Mouse (Mus musculus) T-helper 17 cell (primary cell): ENCODE results near the gene Retn.

ENCODE experiments used
- in situ Hi-C, 2 experiments: fragments of 300-600 bp; cut with MboI, MseI; formaldehyde crosslinking; loops; 1 replicate in 1 of 2; 2 replicates in 1 of 2; pipeline ENCODE4 v1.15.1; 2025; ENCODE audit warnings: high pct_unique_total_duplicates in 2 of 2

Gene Retn

GRCm38 (mm10) chr8:3656725-3657381 is 1.3 kb downstream of the Retn start:
- in situ Hi-C loops, result no loop called here

DNA sequence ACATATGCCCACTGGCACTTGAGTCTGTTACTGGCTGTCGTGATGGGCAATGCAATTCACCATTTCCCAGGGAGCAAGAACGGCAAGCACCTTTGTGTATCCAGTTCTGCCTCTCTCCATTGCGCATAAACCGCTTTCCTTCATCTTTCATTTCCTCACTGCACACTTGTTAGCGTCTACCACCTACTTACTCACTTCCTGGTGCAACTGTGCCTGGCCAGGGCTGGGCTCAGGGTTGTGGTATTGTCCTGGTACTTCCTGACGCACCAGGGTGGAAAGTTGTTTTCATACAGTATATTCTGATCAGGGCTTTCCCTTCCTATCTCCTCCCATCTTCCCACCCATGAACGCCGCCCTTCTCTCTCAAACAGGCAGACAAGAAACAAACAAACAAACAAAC is 5.3 kb downstream of the Retn start:
- in situ Hi-C loops, result loop anchor here in 1 of 2 experiments (5.0 kb wide), 1 partner anchor 389 kb away; no protein-coding TSS in a partner anchor

GRCm38 (mm10) chr8:3664405-3664804 is 8.8 kb downstream of the Retn start:
- in situ Hi-C loops, result loop anchor here in 1 of 2 experiments (5.0 kb wide), 1 partner anchor 392 kb away; no protein-coding TSS in a partner anchor

GRCm38 (mm10) chr8:3665507-3665906 is 9.9 kb downstream of the Retn start, which contains the start of gene Mcemp1:
Gene Mcemp1, plus strand, starts transcription at chr8:3665754.
- in situ Hi-C loops, result no loop called here

GRCm38 (mm10) chr8:3670388-3670787 is 14.8 kb downstream of the Retn start:
- in situ Hi-C loops, result loop anchor here (5.0 kb wide), 3 partner anchors 33 to 203 kb away; partner anchors contain the start of genes Pex11g (in 1 of the 2) and Stxbp2 (in 1 of the 2)

- in situ Hi-C loops, result loop anchor here (5.0 kb wide), 3 partner anchors 35 to 205 kb away; partner anchors contain the start of genes Pex11g (in 1 of the 2) and Stxbp2 (in 1 of the 2)
These were observed 16.5 kb downstream of the Retn start, which contains the start of gene Fcor for GRCm38 (mm10) chr8:3671980-3672491. Gene Fcor, minus strand, starts transcription at chr8:3672362.

DNA sequence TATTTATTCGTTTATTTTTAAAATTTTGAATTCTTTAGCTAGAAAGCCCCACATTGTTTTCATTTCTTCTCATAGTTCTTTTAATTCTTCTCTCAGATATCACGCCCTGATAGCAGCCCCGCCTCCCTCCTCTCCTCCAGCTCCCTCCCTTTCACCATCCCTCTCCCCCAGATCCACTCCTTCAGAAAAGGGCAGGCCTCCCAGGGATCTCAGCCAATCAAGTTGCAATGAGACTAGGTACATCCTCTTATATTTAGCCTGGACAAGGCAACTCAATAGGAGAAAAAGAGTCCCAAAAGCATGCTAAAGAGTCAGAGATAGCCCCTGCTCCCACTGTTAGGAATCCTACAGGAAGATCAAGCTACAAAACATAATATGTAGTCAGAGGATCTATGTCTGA is 19.1 kb downstream of the Retn start:
- in situ Hi-C loops, result loop anchor here (5.0 kb wide), 4 partner anchors 37 to 317 kb away; partner anchors contain the start of genes Pex11g (in 2 of the 2) and Stxbp2 (in 1 of the 2)

DNA sequence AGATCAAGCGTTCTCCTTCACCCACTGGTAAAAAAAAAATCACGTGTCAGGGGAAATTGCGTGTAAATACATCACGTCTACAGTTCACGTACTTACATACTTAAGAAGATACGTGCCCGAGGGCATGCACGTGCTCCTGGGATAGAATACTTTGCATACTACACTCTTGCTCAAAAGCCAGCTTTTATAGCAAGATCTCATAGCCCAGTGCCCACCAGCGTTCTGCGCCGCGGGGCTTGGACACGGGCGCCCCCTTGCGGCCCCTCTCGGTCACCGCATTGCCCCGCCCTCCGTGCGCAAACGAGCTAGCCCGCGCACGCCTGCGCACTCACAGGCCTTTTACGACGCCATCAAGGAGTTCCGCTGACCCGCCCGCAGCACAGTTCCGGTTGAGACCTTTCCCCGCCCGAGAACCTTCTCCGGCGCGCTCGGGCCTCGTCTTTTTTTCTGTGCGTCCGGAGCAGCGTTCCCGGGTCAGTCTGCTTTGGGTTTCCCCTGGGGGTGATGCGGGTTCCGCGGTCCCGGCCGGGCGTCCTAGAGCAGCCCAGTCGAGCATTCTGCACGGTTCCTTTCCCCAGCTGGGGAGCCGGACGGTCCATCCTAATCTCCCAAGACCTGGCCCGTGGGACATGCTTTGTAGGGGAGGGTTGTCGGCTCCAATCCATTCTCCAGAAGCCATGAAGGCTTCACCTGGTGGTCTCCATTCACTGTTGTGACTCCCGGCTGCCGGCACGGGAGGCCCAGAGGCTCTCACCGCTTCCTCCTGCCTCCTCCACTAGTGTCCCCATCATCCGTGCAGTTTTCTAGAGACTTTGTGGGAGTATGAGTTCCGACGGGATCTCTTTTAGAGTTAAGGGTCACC is 20.8 kb downstream of the Retn start, which contains the start of gene Trappc5:
TSS of gene Trappc5 (plus strand) at position 169 of the 862 bp plus-strand sequence.
- in situ Hi-C loops, result loop anchor here (5.0 kb wide), 2 partner anchors 209 to 319 kb away; partner anchors contain the start of gene Pex11g (in 1 of the 2)

- in situ Hi-C loops, result loop anchor here (5.0 kb wide), 2 partner anchors 210 to 320 kb away; partner anchors contain the start of gene Pex11g (in 1 of the 2)
These were observed 21.5 kb downstream of the Retn start for GRCm38 (mm10) chr8:3676993-3677579.

- in situ Hi-C loops, result loop anchor here (5.0 kb wide), 2 partner anchors 212 to 322 kb away; partner anchors contain the start of gene Pex11g (in 1 of the 2)
These were observed 23.3 kb downstream of the Retn start for GRCm38 (mm10) chr8:3678831-3679230.

GRCm38 (mm10) chr8:3679236-3679635 is 23.7 kb downstream of the Retn start:
- in situ Hi-C loops, result loop anchor here (5.0 kb wide), 2 partner anchors 212 to 322 kb away; partner anchors contain the start of gene Pex11g (in 1 of the 2)

GRCm38 (mm10) chr8:3679656-3680055 is 24.1 kb downstream of the Retn start:
- in situ Hi-C loops, result loop anchor here (5.0 kb wide), 2 partner anchors 212 to 322 kb away; partner anchors contain the start of gene Pex11g (in 1 of the 2)

DNA sequence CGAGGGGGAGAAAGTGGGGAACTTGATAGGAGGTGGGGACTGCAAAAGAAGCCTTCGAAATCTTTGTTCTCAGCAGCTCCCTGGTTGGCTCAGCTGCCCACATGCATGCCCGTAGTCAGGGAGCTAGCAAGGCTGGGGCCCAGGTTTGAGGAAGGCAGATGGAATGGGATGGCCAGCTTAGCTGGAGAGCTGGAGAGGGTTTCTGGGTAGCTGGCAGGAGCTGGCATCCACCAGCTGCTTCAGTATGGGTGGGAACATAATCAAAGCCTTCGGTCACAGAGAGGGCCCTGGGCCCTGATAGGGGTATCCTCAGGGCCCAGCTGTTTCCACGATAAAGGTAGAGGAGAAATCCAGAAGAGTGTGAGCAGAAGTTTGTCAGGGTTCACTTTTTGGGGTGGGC is 26.9 kb downstream of the Retn start:
- in situ Hi-C loops, result no loop called here

- in situ Hi-C loops, result no loop called here
These were observed 28.0 kb downstream of the Retn start for GRCm38 (mm10) chr8:3683408-3684176.

DNA sequence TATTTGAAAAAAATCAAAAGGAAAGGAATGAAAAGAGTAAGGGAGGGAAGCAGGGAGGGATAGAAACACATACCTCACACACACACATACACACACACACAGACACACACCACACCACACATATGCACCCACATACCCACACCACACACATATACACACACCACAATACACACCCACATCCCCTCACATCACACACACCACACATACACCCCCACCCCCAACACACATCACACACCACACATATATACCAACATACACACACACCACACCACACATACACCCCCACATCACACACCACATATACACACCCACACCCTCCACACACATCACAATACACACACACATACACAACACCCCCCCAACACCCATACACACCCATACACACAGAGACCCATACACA is 29.0 kb downstream of the Retn start:
- in situ Hi-C loops, result no loop called here

DNA sequence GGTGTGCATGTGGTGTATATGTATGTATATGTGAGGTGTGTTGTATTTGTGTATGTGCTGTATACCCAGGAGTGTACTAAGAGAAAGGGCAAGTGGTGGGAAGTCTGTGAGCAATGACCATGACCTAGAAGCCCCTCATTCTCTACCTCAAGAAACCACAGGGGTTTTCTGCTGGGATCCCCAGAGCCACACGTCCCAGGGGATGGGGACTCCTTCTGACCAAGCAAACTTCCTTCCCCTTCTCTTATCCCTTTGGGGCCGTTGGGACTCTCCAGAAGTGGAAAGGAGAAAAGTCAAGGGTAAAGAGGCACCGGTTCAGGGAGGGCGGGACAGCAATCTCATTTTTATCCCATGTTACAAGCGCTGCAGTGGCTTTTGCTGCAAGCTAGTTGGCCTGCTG is 29.9 kb downstream of the Retn start:
- in situ Hi-C loops, result no loop called here

DNA sequence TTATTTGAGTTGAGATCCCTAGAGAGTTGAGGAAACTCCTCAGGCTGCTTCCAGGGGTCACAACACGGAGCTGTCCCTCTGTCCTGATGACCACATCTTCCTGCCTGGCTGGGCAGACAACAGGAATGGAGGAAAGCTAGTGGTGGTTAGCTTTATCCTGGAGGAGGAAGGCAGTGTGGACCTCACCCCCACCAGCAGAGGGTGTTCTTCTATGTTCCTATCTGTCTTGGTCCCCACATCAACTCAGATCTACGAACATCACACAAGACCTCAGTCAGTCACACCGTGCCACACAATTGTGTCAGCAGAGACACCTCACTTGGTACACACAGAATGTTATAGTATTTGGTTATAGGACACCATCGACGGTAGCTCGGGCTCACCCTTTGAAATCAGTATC is 32.0 kb downstream of the Retn start:
- in situ Hi-C loops, result no loop called here

DNA sequence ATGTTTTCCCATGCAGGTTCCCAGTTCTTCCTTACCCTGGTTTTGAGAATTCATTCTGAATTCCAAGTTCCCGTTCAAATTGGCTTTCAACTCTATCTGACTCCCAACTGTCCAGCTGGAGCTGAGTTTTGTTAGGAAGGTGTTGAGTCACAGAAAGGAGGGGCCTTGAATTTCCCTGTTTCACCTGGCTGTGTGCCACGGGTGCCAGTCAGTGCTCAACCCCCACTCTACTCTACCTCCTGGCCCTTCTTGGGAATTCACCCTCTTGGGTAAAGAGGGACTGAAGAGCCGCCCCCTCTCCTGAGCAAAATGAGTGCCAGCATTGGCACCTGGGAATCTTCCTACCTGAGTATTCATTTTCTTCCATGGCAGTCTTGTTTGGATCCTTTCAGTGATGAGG is 35.2 kb downstream of the Retn start:
- in situ Hi-C loops, result loop anchor here in 1 of 2 experiments (10.0 kb wide), 1 partner anchor 674 kb away; no protein-coding TSS in a partner anchor

- in situ Hi-C loops, result loop anchor here in 1 of 2 experiments (10.0 kb wide), 1 partner anchor 671 kb away; no protein-coding TSS in a partner anchor
These were observed 38.6 kb downstream of the Retn start, which contains the start of gene Fcer2a for GRCm38 (mm10) chr8:3694121-3694520. Gene Fcer2a, minus strand, starts transcription at chr8:3694175.

DNA sequence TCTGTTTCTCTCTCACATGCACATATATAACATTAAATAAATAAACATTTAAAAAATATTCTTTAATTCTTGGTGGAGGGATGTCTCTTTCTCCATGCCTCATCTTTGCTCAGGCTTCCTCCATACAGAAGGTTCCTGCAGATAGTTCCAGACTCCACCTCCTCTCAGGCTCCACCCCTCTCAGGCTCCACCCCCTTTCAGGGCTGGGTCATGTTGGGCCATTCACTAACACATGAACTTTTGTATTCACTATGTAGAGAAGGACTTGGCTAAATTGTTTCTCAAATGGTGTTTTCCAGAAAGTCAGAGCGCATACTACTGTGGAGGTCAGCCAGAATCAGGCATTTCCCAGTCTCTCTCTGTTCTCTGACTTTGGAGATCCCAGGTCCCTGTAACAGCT is 45.9 kb downstream of the Retn start:
- in situ Hi-C loops, result loop anchor here in 1 of 2 experiments (25.0 kb wide), 1 partner anchor 661 kb away; no protein-coding TSS in a partner anchor
